Mouse (Mus musculus) midbrain, embryonic 13.5 days (tissue): ENCODE measurements around the gene Zfp811. TPM values are rescaled to one million over a fixed set of nuclear protein-coding genes. Genes with fewer than 3 reads are reported as not detected.

ENCODE experiments used
- ATAC-seq: fragments of 200-750 bp; cut with Nextera tagmentation; 2 replicates; pipeline ENCODE4 v1.8.0; 2017; ENCODE audit warnings: mild to moderate bottlenecking, moderate TSS enrichment, moderate library complexity
- H3K27ac ChIP-seq: fragments of 300-500 bp; sonication (generic); 2 replicates; pipeline ENCODE4 v1.5.1; 2015; ENCODE audit warnings: inconsistent platforms, mild to moderate bottlenecking, moderate library complexity
- H3K27me3 ChIP-seq: fragments of 300-500 bp; sonication (generic); 2 replicates; pipeline ENCODE4 v1.6.1; 2015; ENCODE audit warnings: mild to moderate bottlenecking, inconsistent platforms
- H3K36me3 ChIP-seq: fragments of 300-500 bp; sonication (generic); 2 replicates; pipeline ENCODE4 v1.6.1; 2015; ENCODE audit warnings: mild to moderate bottlenecking, inconsistent platforms
- H3K4me1 ChIP-seq: fragments of 300-500 bp; sonication (generic); replicated peaks from 2 replicates; pipeline ENCODE4 v1.6.1; 2015; ENCODE audit warnings: inconsistent platforms
- H3K4me2 ChIP-seq: fragments of 300-500 bp; sonication (generic); replicated peaks from 2 replicates; pipeline ENCODE4 v1.6.1; 2015; ENCODE audit warnings: moderate library complexity, mild to moderate bottlenecking, inconsistent platforms
- H3K4me3 ChIP-seq: fragments of 300-500 bp; sonication (generic); replicated peaks from 2 replicates; pipeline ENCODE4 v1.5.1; 2015; ENCODE audit warnings: mild to moderate bottlenecking, inconsistent platforms
- H3K9ac ChIP-seq: fragments of 300-500 bp; sonication (generic); replicated peaks from 2 replicates; pipeline ENCODE4 v1.6.1; 2015; ENCODE audit warnings: mild to moderate bottlenecking, inconsistent platforms
- H3K9me3 ChIP-seq: fragments of 300-500 bp; sonication (generic); 2 replicates; pipeline ENCODE4 v1.6.1; 2016; ENCODE audit warnings: mild to moderate bottlenecking, inconsistent platforms
- WGBS: fragments of 180-500 bp; shearing (Covaris S2); methylation state at CpG from one replicate; pipeline ENCODE4 v1.1.7; 2015; 5-methylcytosine and 5-hydroxymethylcytosine counted together
- polyA plus RNA-seq: library from polyadenylated mRNA; unstranded; fragments of >200 nt; fragmentation: Nextera tagmentation; extraction: Ambion mirVana; gene quantifications from 2 replicates; pipeline ENCODE4 v1.2.1, GENCODE M21; 2015

Gene Zfp811
- polyA plus RNA-seq, 1 experiment from 2014 or later = 78.5 TPM

GRCm38 (mm10) chr17:32789244-32789643 lies 20.5 kb downstream of the Zfp811 start:
- no peak overlapping the region for H3K9ac ChIP-seq
- H3K4me3 ChIP-seq = no peak overlapping the region
- ATAC-seq = no peak

GRCm38 (mm10) chr17:32788576-32788975 lies 21.2 kb downstream of the Zfp811 start:
- peaks cover 16% of the 10 kb centered on the region for H3K36me3 ChIP-seq
- no peak overlapping the region for H3K27ac ChIP-seq
- peak overlapping the region; percentile 47 for H3K9ac ChIP-seq
- peak overlapping the region; percentile 73 for H3K4me2 ChIP-seq
- peaks cover 28% of the 10 kb centered on the region for H3K4me1 ChIP-seq
- no peaks in the 10 kb centered on the region for H3K27me3 ChIP-seq
- peak overlapping the region; percentile 92 for H3K4me3 ChIP-seq
- H3K9me3 ChIP-seq = no peaks in the 10 kb centered on the region
- 8% methylated on average over 9 of the region's 9 CpGs for WGBS
- ATAC-seq = no peak

More at GRCm38 (mm10) chr17:32789244-32789643, 20.5 kb downstream of the Zfp811 start:
- no peaks in the 10 kb centered on the region for H3K27me3 ChIP-seq
- H3K27ac ChIP-seq = no peak overlapping the region
- no peak overlapping the region for H3K4me2 ChIP-seq
- peaks cover 14% of the 10 kb centered on the region for H3K36me3 ChIP-seq
- no peaks in the 10 kb centered on the region for H3K9me3 ChIP-seq
- H3K4me1 ChIP-seq = peaks cover 28% of the 10 kb centered on the region
- 72% methylated on average over 8 of the region's 8 CpGs for WGBS

GRCm38 (mm10) chr17:32788094-32788559 lies 21.6 kb downstream of the Zfp811 start, which contains the start of gene Zfp871:
TSS of gene Zfp871 (minus strand) at chr17:32788287.
- Histone ChIP-seq H3K4me3 (peak within 1 kb of the TSS; percentile 92), H3K4me1 (peaks cover 28% of the 10 kb centered on the region), H3K36me3 (peaks cover 20% of the 10 kb centered on the region), H3K9ac (peak within 1 kb of the TSS; percentile 97), H3K4me2 (peak within 1 kb of the TSS; percentile 73), H3K27ac (peak within 1 kb of the TSS; percentile 94), H3K9me3 (no peaks in the 10 kb centered on the region), H3K27me3 (no peaks in the 10 kb centered on the region)
- peak; percentile 98 for ATAC-seq
- 1% methylated on average over 22 of the region's 22 CpGs for WGBS

GRCm38 (mm10) chr17:32787436-32788093 lies 22.2 kb downstream of the Zfp811 start:
- WGBS = 1% methylated on average over 31 of the region's 31 CpGs
- peak overlapping the region; percentile 92 for H3K4me3 ChIP-seq
- H3K27ac ChIP-seq = peak overlapping the region; percentile 94
- H3K9me3 ChIP-seq = no peaks in the 10 kb centered on the region
- no peaks in the 10 kb centered on the region for H3K27me3 ChIP-seq
- H3K36me3 ChIP-seq = peaks cover 22% of the 10 kb centered on the region
- peak overlapping the region; percentile 97 for H3K9ac ChIP-seq
- peak; percentile 95 for ATAC-seq
- H3K4me2 ChIP-seq = peak overlapping the region; percentile 73
- peaks cover 28% of the 10 kb centered on the region for H3K4me1 ChIP-seq

GRCm38 (mm10) chr17:32786944-32787343 lies 22.8 kb downstream of the Zfp811 start:
- Histone ChIP-seq H3K4me2 (peak overlapping the region; percentile 73), H3K9ac (peak overlapping the region; percentile 97), H3K9me3 (no peaks in the 10 kb centered on the region), H3K27me3 (no peaks in the 10 kb centered on the region), H3K27ac (no peak overlapping the region), H3K36me3 (peaks cover 24% of the 10 kb centered on the region), H3K4me3 (peak overlapping the region; percentile 92), H3K4me1 (peaks cover 28% of the 10 kb centered on the region)
- ATAC-seq = no peak
- 79% methylated on average over 6 of the region's 6 CpGs for WGBS

GRCm38 (mm10) chr17:32785656-32786055 lies 24.1 kb downstream of the Zfp811 start:
- Histone ChIP-seq H3K4me3 (peak overlapping the region; percentile 11), H3K9me3 (no peaks in the 10 kb centered on the region), H3K9ac (peak overlapping the region; percentile 48; the same call in 1 of the 2 replicates), H3K4me1 (peaks cover 28% of the 10 kb centered on the region), H3K36me3 (peaks cover 24% of the 10 kb centered on the region), H3K27me3 (no peaks in the 10 kb centered on the region), H3K4me2 (peak overlapping the region; percentile 34; the same call in 1 of the 2 replicates), H3K27ac (no peak overlapping the region)
- WGBS = 90% methylated on average over 3 of the region's 3 CpGs
- ATAC-seq = no peak

GRCm38 (mm10) chr17:32777564-32777963 lies 32.2 kb downstream of the Zfp811 start:
- H3K9me3 ChIP-seq = no peaks in the 10 kb centered on the region
- H3K4me1 ChIP-seq = no peaks in the 10 kb centered on the region
- no peak overlapping the region for H3K4me3 ChIP-seq
- no peak overlapping the region for H3K9ac ChIP-seq
- H3K4me2 ChIP-seq = no peak overlapping the region
- H3K27me3 ChIP-seq = no peaks in the 10 kb centered on the region
- 98% methylated on average over 3 of the region's 3 CpGs for WGBS
- H3K27ac ChIP-seq = no peak overlapping the region
- no peak for ATAC-seq
- peaks cover 69% of the 10 kb centered on the region for H3K36me3 ChIP-seq

- H3K27ac ChIP-seq = no peak overlapping the region
- no peak overlapping the region for H3K4me3 ChIP-seq
- 89% methylated on average over 1 of the region's 1 CpGs for WGBS
- H3K4me1 ChIP-seq = 0 out of 2 replicates have a peak, but pooled peaks cover 4% of the 10 kb centered on the region
- H3K36me3 ChIP-seq = peaks cover 85% of the 10 kb centered on the region
- ATAC-seq = no peak
- no peaks in the 10 kb centered on the region for H3K9me3 ChIP-seq
- no peak overlapping the region for H3K9ac ChIP-seq
- H3K4me2 ChIP-seq = no peak overlapping the region
- no peaks in the 10 kb centered on the region for H3K27me3 ChIP-seq
Measured at GRCm38 (mm10) chr17:32771213-32771612, 38.5 kb downstream of the Zfp811 start.

- Histone ChIP-seq H3K27ac (no peak overlapping the region), H3K4me2 (no peak overlapping the region), H3K27me3 (no peaks in the 10 kb centered on the region), H3K4me3 (no peak overlapping the region), H3K9ac (no peak overlapping the region), H3K36me3 (peaks cover 69% of the 10 kb centered on the region), H3K4me1 (no peaks in the 10 kb centered on the region), H3K9me3 (no peaks in the 10 kb centered on the region)
- WGBS = 98% methylated on average over 2 of the region's 2 CpGs
- no peak for ATAC-seq
Measured at GRCm38 (mm10) chr17:32766422-32766821, 43.3 kb downstream of the Zfp811 start.

GRCm38 (mm10) chr17:32757331-32757730 lies 52.4 kb downstream of the Zfp811 start:
- no peak overlapping the region for H3K9ac ChIP-seq
- 68% methylated on average over 5 of the region's 5 CpGs for WGBS
- no peak for ATAC-seq
- H3K36me3 ChIP-seq = no peaks in the 10 kb centered on the region
- H3K4me1 ChIP-seq = peaks cover 5% of the 10 kb centered on the region; the same call in 1 of the 2 replicates
- H3K27ac ChIP-seq = no peak overlapping the region
- H3K4me3 ChIP-seq = no peak overlapping the region
- no peaks in the 10 kb centered on the region for H3K27me3 ChIP-seq
- no peaks in the 10 kb centered on the region for H3K9me3 ChIP-seq
- H3K4me2 ChIP-seq = no peak overlapping the region

GRCm38 (mm10) chr17:32753634-32754033 lies 56.1 kb downstream of the Zfp811 start:
- H3K9me3 ChIP-seq = no peaks in the 10 kb centered on the region
- H3K4me3 ChIP-seq = no peak overlapping the region
- peaks cover 5% of the 10 kb centered on the region; the same call in 1 of the 2 replicates for H3K4me1 ChIP-seq
- H3K27ac ChIP-seq = no peak overlapping the region
- peak overlapping the region; percentile 11; the same call in 1 of the 2 replicates for H3K4me2 ChIP-seq
- H3K9ac ChIP-seq = no peak overlapping the region
- ATAC-seq = 0 out of 2 replicates have a peak, but pooled peaks have one; percentile 24
- no peaks in the 10 kb centered on the region for H3K36me3 ChIP-seq
- no peaks in the 10 kb centered on the region for H3K27me3 ChIP-seq
- 11% methylated on average over 12 of the region's 12 CpGs for WGBS

- H3K4me3 ChIP-seq = no peak overlapping the region
- no peaks in the 10 kb centered on the region for H3K36me3 ChIP-seq
- ATAC-seq = no peak
- no peak overlapping the region for H3K27ac ChIP-seq
- H3K27me3 ChIP-seq = no peaks in the 10 kb centered on the region
- peaks cover 5% of the 10 kb centered on the region; the same call in 1 of the 2 replicates for H3K4me1 ChIP-seq
- H3K9ac ChIP-seq = no peak overlapping the region
- WGBS = 77% methylated on average over 6 of the region's 6 CpGs
- H3K9me3 ChIP-seq = no peaks in the 10 kb centered on the region
- H3K4me2 ChIP-seq = no peak overlapping the region
Measured at GRCm38 (mm10) chr17:32752813-32753360, 56.8 kb downstream of the Zfp811 start.
